Mouse (Mus musculus) intestine, embryonic 16.5 days (tissue): Measurements from ENCODE around the gene Alg14. TPM values are rescaled to one million over a fixed set of nuclear protein-coding genes. Genes with fewer than 3 reads are reported as not detected.

Experiments used
- ATAC-seq: fragments of 200-750 bp; cut with Nextera tagmentation; 2 replicates; pipeline ENCODE4 v1.8.0; 2017; ENCODE audit warnings: moderate TSS enrichment, moderate library complexity
- H3K27ac ChIP-seq: fragments of 300-500 bp; sonication (generic); 2 replicates; pipeline ENCODE4 v1.5.1; 2014; ENCODE audit warnings: mild to moderate bottlenecking, low read length
- H3K27me3 ChIP-seq: fragments of 300-500 bp; sonication (generic); replicated peaks from 2 replicates; pipeline ENCODE4 v1.6.1; 2014; ENCODE audit warnings: low read length, control low read depth, mixed read lengths; ENCODE audit not compliant: control insufficient read depth, insufficient read depth
- H3K36me3 ChIP-seq: fragments of 300-500 bp; sonication (generic); 2 replicates; pipeline ENCODE4 v1.6.1; 2014; ENCODE audit warnings: low read length, control low read depth; ENCODE audit not compliant: control insufficient read depth, insufficient read depth
- H3K4me1 ChIP-seq: fragments of 300-500 bp; sonication (generic); 2 replicates; pipeline ENCODE4 v1.6.1; 2014; ENCODE audit warnings: low read length, control low read depth, mixed read lengths; ENCODE audit not compliant: control insufficient read depth, insufficient read depth
- H3K4me2 ChIP-seq: fragments of 300-500 bp; sonication (generic); 2 replicates; pipeline ENCODE4 v1.6.1; 2014; ENCODE audit warnings: low read depth, low read length, control low read depth
- H3K4me3 ChIP-seq: fragments of 300-500 bp; sonication (generic); 2 replicates; pipeline ENCODE4 v1.5.1; 2014; ENCODE audit warnings: mild to moderate bottlenecking, low read length
- H3K9ac ChIP-seq: fragments of 300-500 bp; sonication (generic); 2 replicates; pipeline ENCODE4 v1.6.1; 2014; ENCODE audit warnings: low read depth, low read length
- H3K9me3 ChIP-seq: fragments of 300-500 bp; sonication (generic); 2 replicates; pipeline ENCODE4 v1.6.1; 2016; ENCODE audit warnings: low read length, control low read depth; ENCODE audit not compliant: control insufficient read depth
- WGBS: fragments of 180-500 bp; shearing (Covaris S2); extraction: QIAGEN DNeasy Blood & Tissue Kit; methylation state at CpG from one replicate; pipeline ENCODE4 v1.1.7; 2014; 5-methylcytosine and 5-hydroxymethylcytosine counted together
- polyA plus RNA-seq: library from polyadenylated mRNA; unstranded; fragments of >200 nt; fragmentation: Nextera tagmentation; extraction: Ambion mirVana; gene quantifications from 2 replicates; pipeline ENCODE4 v1.2.1, GENCODE M21; 2015

Gene Alg14
- polyA plus RNA-seq, 1 experiment from 2014 or later = 41.3 TPM

- no peaks in the 10 kb centered on the region for H3K27me3 ChIP-seq
- no peak for ATAC-seq
- H3K9ac ChIP-seq = no peak overlapping the region
- no peaks in the 10 kb centered on the region for H3K36me3 ChIP-seq
- no peak overlapping the region for H3K4me3 ChIP-seq
- 76% methylated on average over 9 of the region's 9 CpGs for WGBS
- no peaks in the 10 kb centered on the region for H3K9me3 ChIP-seq
- H3K4me1 ChIP-seq = peaks cover 6% of the 10 kb centered on the region; the same call in 1 of the 2 replicates
- no peak overlapping the region for H3K27ac ChIP-seq
- H3K4me2 ChIP-seq = no peak overlapping the region
Observed at GRCm38 (mm10) chr3:121354281-121354680, 62.7 kb downstream of the Alg14 start.

GRCm38 (mm10) chr3:121354861-121355470 is 63.4 kb downstream of the Alg14 start:
- no peak for ATAC-seq
- H3K27me3 ChIP-seq = no peaks in the 10 kb centered on the region
- H3K36me3 ChIP-seq = no peaks in the 10 kb centered on the region
- 80% methylated on average over 18 of the region's 18 CpGs for WGBS
- no peaks in the 10 kb centered on the region for H3K9me3 ChIP-seq
- no peak overlapping the region for H3K27ac ChIP-seq
- H3K9ac ChIP-seq = no peak overlapping the region
- H3K4me1 ChIP-seq = no peaks in the 10 kb centered on the region
- no peak overlapping the region for H3K4me3 ChIP-seq
- H3K4me2 ChIP-seq = no peak overlapping the region

GRCm38 (mm10) chr3:121355569-121355968 is 64.0 kb downstream of the Alg14 start:
- no peaks in the 10 kb centered on the region for H3K9me3 ChIP-seq
- 83% methylated on average over 9 of the region's 9 CpGs for WGBS
- H3K27ac ChIP-seq = no peak overlapping the region
- no peaks in the 10 kb centered on the region for H3K27me3 ChIP-seq
- H3K36me3 ChIP-seq = no peaks in the 10 kb centered on the region
- H3K4me1 ChIP-seq = no peaks in the 10 kb centered on the region
- H3K4me3 ChIP-seq = no peak overlapping the region
- ATAC-seq = no peak
- H3K9ac ChIP-seq = no peak overlapping the region
- H3K4me2 ChIP-seq = no peak overlapping the region

- Histone ChIP-seq H3K9ac (no peak overlapping the region), H3K27ac (no peak overlapping the region), H3K4me2 (no peak overlapping the region), H3K27me3 (no peaks in the 10 kb centered on the region), H3K4me1 (no peaks in the 10 kb centered on the region), H3K36me3 (no peaks in the 10 kb centered on the region), H3K9me3 (no peaks in the 10 kb centered on the region), H3K4me3 (no peak overlapping the region)
- 82% methylated on average over 6 of the region's 6 CpGs for WGBS
- no peak for ATAC-seq
Observed at GRCm38 (mm10) chr3:121356111-121356510, 64.5 kb downstream of the Alg14 start.

DNA sequence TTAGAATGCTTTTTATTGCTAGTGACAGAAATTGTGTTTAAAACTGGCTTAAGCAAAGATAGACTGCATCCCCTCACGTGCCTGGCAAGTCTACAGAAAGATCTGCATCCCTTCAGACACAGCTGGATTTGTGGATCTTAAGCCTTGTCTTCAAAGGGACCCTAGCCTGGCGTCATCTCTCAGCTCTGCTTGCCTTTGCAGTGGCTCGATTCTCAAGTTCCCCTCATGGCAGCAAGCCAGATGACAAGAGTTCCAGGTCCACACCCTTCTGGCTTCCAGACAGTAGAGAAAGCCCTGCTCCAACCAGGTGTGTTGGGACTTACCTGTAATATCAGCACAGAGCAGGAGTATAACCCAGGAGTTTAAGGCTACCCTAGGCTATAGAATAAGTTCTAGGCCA is 65.5 kb downstream of the Alg14 start:
- H3K4me2 ChIP-seq = no peak overlapping the region
- H3K9me3 ChIP-seq = no peaks in the 10 kb centered on the region
- no peaks in the 10 kb centered on the region for H3K36me3 ChIP-seq
- no peak overlapping the region for H3K27ac ChIP-seq
- ATAC-seq = no peak
- H3K27me3 ChIP-seq = no peaks in the 10 kb centered on the region
- WGBS = 38% methylated on average over 3 of the region's 3 CpGs
- H3K4me1 ChIP-seq = no peaks in the 10 kb centered on the region
- no peak overlapping the region for H3K4me3 ChIP-seq
- H3K9ac ChIP-seq = no peak overlapping the region

GRCm38 (mm10) chr3:121358285-121358684 is 66.7 kb downstream of the Alg14 start:
- Histone ChIP-seq H3K4me1 (no peaks in the 10 kb centered on the region), H3K27ac (no peak overlapping the region), H3K9me3 (no peaks in the 10 kb centered on the region), H3K4me3 (no peak overlapping the region), H3K4me2 (no peak overlapping the region), H3K36me3 (no peaks in the 10 kb centered on the region), H3K9ac (no peak overlapping the region), H3K27me3 (no peaks in the 10 kb centered on the region)
- WGBS = 53% methylated on average over 2 of the region's 2 CpGs
- ATAC-seq = no peak

DNA sequence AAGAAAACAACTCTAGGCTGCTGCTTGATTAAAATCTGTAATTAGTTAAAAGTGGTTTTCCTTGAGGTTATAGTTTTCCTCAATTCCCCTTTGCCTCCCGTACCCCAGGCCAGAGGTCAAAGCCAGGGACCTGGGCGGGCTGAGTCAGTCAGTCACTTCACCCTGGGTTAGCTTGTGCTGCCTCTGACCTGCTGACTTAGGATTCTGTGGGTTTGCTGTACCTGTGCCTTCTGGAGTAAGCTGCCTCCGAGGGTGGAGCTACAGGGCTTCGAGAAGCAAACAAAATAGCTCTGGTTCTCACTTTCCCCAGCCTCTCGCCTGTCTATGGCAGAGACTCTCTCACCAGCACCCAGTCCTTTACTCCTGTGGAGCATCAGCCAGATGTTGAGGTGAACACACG is 67.3 kb downstream of the Alg14 start:
- Histone ChIP-seq H3K27me3 (no peaks in the 10 kb centered on the region), H3K27ac (no peak overlapping the region), H3K4me2 (no peak overlapping the region), H3K4me3 (no peak overlapping the region), H3K4me1 (no peaks in the 10 kb centered on the region), H3K36me3 (no peaks in the 10 kb centered on the region), H3K9me3 (no peaks in the 10 kb centered on the region), H3K9ac (no peak overlapping the region)
- ATAC-seq = peak; percentile 7; the same call in 1 of the 2 replicates
- 75% methylated on average over 6 of the region's 6 CpGs for WGBS

DNA sequence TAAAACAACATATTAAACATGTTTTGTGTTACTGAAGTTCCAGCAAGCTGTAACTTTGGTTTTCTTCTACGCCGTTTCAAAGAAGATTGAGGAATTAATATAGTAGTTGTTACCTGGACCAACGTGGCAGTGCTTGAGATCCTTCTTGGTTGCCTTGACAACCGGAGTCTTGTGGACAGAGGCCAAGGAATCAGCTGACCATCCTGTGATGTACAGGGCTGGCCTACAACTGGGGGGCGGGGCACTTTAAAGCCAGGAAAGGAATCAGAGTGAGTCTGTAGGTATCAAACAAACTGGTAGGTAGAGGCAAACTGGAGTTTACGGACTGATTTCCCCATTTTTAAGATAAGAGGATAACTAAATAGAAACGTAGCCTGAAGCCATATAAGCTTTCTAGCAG is 67.7 kb downstream of the Alg14 start:
- ATAC-seq = peak; percentile 62; the same call in 1 of the 2 replicates
- Histone ChIP-seq H3K9me3 (no peaks in the 10 kb centered on the region), H3K4me2 (no peak overlapping the region), H3K27ac (no peak overlapping the region), H3K4me1 (no peaks in the 10 kb centered on the region), H3K9ac (no peak overlapping the region), H3K36me3 (no peaks in the 10 kb centered on the region), H3K4me3 (no peak overlapping the region), H3K27me3 (no peaks in the 10 kb centered on the region)
- WGBS = 67% methylated on average over 7 of the region's 7 CpGs

DNA sequence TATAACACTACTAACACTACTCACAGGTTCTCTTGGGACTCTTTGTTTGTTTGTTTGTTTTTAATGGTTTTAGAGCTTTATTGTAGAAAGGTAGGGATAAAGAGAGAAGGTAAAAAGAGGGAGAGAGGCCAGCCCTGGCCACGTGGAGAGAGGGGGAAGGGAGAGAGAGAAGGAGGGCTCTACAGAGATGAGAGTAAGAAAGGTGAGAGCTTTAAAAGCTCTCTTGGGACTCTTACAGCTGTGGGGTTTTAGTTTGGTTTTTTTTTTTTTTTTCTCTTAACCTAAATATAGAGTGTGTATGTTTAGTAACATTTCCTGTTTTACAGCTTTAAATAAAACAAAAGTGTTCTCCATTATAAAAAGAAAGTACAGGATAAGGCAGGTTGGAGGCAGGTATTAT is 70.4 kb downstream of the Alg14 start:
- H3K27ac ChIP-seq = no peak overlapping the region
- H3K9me3 ChIP-seq = no peaks in the 10 kb centered on the region
- no peaks in the 10 kb centered on the region for H3K4me1 ChIP-seq
- no peaks in the 10 kb centered on the region for H3K36me3 ChIP-seq
- ATAC-seq = no peak
- 38% methylated on average over 1 of the region's 1 CpGs for WGBS
- no peak overlapping the region for H3K4me2 ChIP-seq
- H3K4me3 ChIP-seq = no peak overlapping the region
- no peak overlapping the region for H3K9ac ChIP-seq
- no peaks in the 10 kb centered on the region for H3K27me3 ChIP-seq

GRCm38 (mm10) chr3:121364388-121364787 is 72.8 kb downstream of the Alg14 start:
- ATAC-seq = no peak
- Histone ChIP-seq H3K36me3 (no peaks in the 10 kb centered on the region), H3K4me3 (no peak overlapping the region), H3K4me2 (no peak overlapping the region), H3K9ac (no peak overlapping the region), H3K27me3 (no peaks in the 10 kb centered on the region), H3K9me3 (no peaks in the 10 kb centered on the region), H3K4me1 (no peaks in the 10 kb centered on the region), H3K27ac (no peak overlapping the region)
- WGBS = 69% methylated on average over 4 of the region's 4 CpGs
